Mouse (Mus musculus): ENCODE data around the gene Duoxa1.

DNA sequence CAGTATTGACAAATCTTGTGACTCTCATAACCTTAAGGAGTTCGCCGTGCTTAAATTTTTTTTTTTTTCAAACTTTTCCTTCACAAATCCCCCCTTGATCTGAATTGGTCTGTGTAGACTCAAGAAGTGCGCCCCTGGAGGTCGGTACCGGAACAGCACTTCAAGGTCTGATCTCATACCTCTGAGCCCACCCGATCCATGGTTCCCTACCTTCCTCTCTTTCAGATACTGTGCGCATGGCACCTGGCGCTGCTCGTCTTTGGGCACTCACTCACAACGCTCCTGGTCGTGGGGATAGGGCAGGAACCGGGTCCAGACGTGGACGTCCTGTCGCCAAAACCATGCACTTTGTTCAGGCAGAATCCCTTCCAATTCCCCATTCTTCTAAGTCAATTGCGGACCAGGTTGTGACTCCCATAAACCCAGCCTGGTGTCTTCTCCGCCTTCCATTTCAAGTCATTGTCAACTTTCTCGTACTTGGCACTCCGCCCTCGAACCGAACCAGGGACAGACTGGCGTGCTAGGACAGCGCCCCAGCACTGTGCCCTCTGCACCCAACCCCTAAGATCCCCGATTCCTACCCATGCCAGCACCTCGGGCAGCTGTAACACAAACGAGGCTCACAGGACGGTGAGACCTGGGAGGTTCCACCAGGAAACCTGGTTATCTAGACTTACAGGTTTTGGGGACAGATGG lies 660 bp downstream of the Duoxa1 start:
- TF ChIP-seq CTCF (IDR thresholded peaks at IDR 0.05): peak; percentile 90
- no peak for TF ChIP-seq EP300 (IDR thresholded peaks at IDR 0.05; ENCODE audit: insufficient read depth, low read depth, low read length)
- no peak for TF ChIP-seq POLR2A (IDR thresholded peaks at IDR 0.05; ENCODE audit: insufficient read depth, low read depth, low read length)
